Mouse (Mus musculus) T-cell, adult 66 days (primary cell): ENCODE data around the gene Pp2d1. TPM values are rescaled to one million over a fixed set of nuclear protein-coding genes. Genes with fewer than 3 reads are reported as not detected.

Source experiments
- total RNA-seq, 2 experiments: library from RNA; stranded (reverse); gene quantifications; 3 replicates in 1 of 2; 4 replicates in 1 of 2; pipeline ENCODE4 v1.2.4; 2023

Pp2d1 gene
- not detected for total RNA-seq

GRCm38 (mm10) chr17:53539351-53539750, at the start of gene Pp2d1:
Gene Pp2d1 (minus strand): TSS chr17:53539451.

GRCm38 (mm10) chr17:53566161-53566918, 27.1 kb upstream of the Pp2d1 start, which contains the start of gene Kat2b:
Gene Kat2b (plus strand): TSS chr17:53566861.

GRCm38 (mm10) chr17:53478858-53479603, 60.2 kb downstream of the Pp2d1 start, which contains the start of gene Rab5a:
Gene Rab5a (plus strand): TSS chr17:53479234.

GRCm38 (mm10) chr17:53462603-53463495, 76.4 kb downstream of the Pp2d1 start, which contains the start of gene Efhb:
Gene Efhb (minus strand): TSS chr17:53463321.

Other genes starting within 250 kb of the Pp2d1 start
- gene Efhb, start 76.1 kb downstream of the Pp2d1 start, total RNA-seq, result under 1 TPM; 0.44 to 0.59 TPM
- 100 to 1,000 TPM in 1 of 2 experiments, 10 to 100 TPM in 1; 92.3 to 101 TPM for gene Rab5a, start 60.2 kb downstream of the Pp2d1 start, total RNA-seq
- 10 to 100 TPM; 81.6 to 89.3 TPM for gene Kat2b, start 27.4 kb upstream of the Pp2d1 start, total RNA-seq
- gene Sgo1, start 149.9 kb upstream of the Pp2d1 start, total RNA-seq, result 1 to 10 TPM; 1.0 to 1.9 TPM